Mouse (Mus musculus): Measurements from ENCODE around the gene Cav2.

GRCm38 (mm10) chr6:17258911-17259310 lies 22.1 kb upstream of the Cav2 start:
- no peak for TF ChIP-seq CTCF (IDR thresholded peaks at IDR 0.05; ENCODE audit: extremely low read depth, insufficient read depth, low read length)
- no peak for TF ChIP-seq POLR2A (IDR thresholded peaks at IDR 0.05; ENCODE audit: extremely low read depth, insufficient read depth, low read length)

Data from cortical plate, adult 2 months (tissue).